Mouse (Mus musculus): ENCODE results near the gene Cdh4. TPM values are rescaled to one million over a fixed set of nuclear protein-coding genes. Genes with fewer than 3 reads are reported as not detected.

The Cdh4 gene
- total and polyA plus RNA-seq, 3 experiments = 0.05 TPM; not detected in 2

GRCm38 (mm10) chr2:179687243-179687681 is 245.0 kb downstream of the Cdh4 start:
- Histone ChIP-seq H3K36me3 (replicated peaks) (no peaks in the 10 kb centered on the region), H3K4me1 (ENCODE audit: insufficient read depth, low read depth, low read length) (no peaks in the 10 kb centered on the region), H3K4me3 (ENCODE audit: low read depth, low read length) (no peak overlapping the region), H3K9me3 (replicated peaks) (peaks cover 90% of the 10 kb centered on the region), H3K27me3 (ENCODE audit: insufficient read depth, low read length) (no peaks in the 10 kb centered on the region)
- DNase-seq (ENCODE audit: low spot score) = no peak
- ATAC-seq (ENCODE audit: extremely low read depth, insufficient number of reproducible peaks, low FRiP score, poor library complexity, severe bottlenecking) = no peak
- no peak for TF ChIP-seq TAL1 (conservative IDR thresholded peaks at IDR 0.05; ENCODE audit: low read depth, low read length)
- no peak for TF ChIP-seq CTCF (IDR thresholded peaks at IDR 0.05; ENCODE audit: low read depth, low read length)
- no peak for TF ChIP-seq GATA1 (IDR thresholded peaks at IDR 0.05; ENCODE audit: borderline replicate concordance, low read length)
- no peak for TF ChIP-seq POLR2AphosphoS5 (IDR thresholded peaks at IDR 0.05; ENCODE audit: insufficient replicate concordance, low read depth, low read length)
- no peak for TF ChIP-seq GATA2 (IDR thresholded peaks at IDR 0.05; ENCODE audit: borderline replicate concordance, low read depth, low read length)

GRCm38 (mm10) chr2:179688976-179689375 is 246.7 kb downstream of the Cdh4 start:
- H3K9me3 ChIP-seq (replicated peaks) = peaks cover 92% of the 10 kb centered on the region
- TF ChIP-seq POLR2AphosphoS5 (IDR thresholded peaks at IDR 0.05; ENCODE audit: insufficient replicate concordance, low read depth, low read length) (no peak), TAL1 (conservative IDR thresholded peaks at IDR 0.05; ENCODE audit: low read depth, low read length) (no peak), GATA1 (IDR thresholded peaks at IDR 0.05; ENCODE audit: borderline replicate concordance, low read length) (no peak), GATA2 (IDR thresholded peaks at IDR 0.05; ENCODE audit: borderline replicate concordance, low read depth, low read length) (no peak), CTCF (IDR thresholded peaks at IDR 0.05; ENCODE audit: low read depth, low read length) (no peak)

GRCm38 (mm10) chr2:179689761-179690160 is 247.5 kb downstream of the Cdh4 start:
- DNase-seq (ENCODE audit: low spot score) (no peak), ATAC-seq (ENCODE audit: extremely low read depth, insufficient number of reproducible peaks, low FRiP score, poor library complexity, severe bottlenecking) (no peak)
- Histone ChIP-seq H3K27me3 (ENCODE audit: insufficient read depth, low read length) (no peaks in the 10 kb centered on the region), H3K9me3 (replicated peaks) (peaks cover 92% of the 10 kb centered on the region), H3K36me3 (replicated peaks) (no peaks in the 10 kb centered on the region), H3K4me1 (ENCODE audit: insufficient read depth, low read depth, low read length) (no peaks in the 10 kb centered on the region), H3K4me3 (ENCODE audit: low read depth, low read length) (no peak overlapping the region)
- TF ChIP-seq GATA2 (IDR thresholded peaks at IDR 0.05; ENCODE audit: borderline replicate concordance, low read depth, low read length) = no peak
- no peak for TF ChIP-seq GATA1 (IDR thresholded peaks at IDR 0.05; ENCODE audit: borderline replicate concordance, low read length)
- TF ChIP-seq TAL1 (conservative IDR thresholded peaks at IDR 0.05; ENCODE audit: low read depth, low read length) = no peak
- TF ChIP-seq POLR2AphosphoS5 (IDR thresholded peaks at IDR 0.05; ENCODE audit: insufficient replicate concordance, low read depth, low read length) = no peak
- no peak for TF ChIP-seq CTCF (IDR thresholded peaks at IDR 0.05; ENCODE audit: low read depth, low read length)

More at GRCm38 (mm10) chr2:179688976-179689375, 246.7 kb downstream of the Cdh4 start:
- H3K4me1 ChIP-seq (ENCODE audit: insufficient read depth, low read depth, low read length) = no peaks in the 10 kb centered on the region
- no peak for DNase-seq (ENCODE audit: low spot score)
- no peaks in the 10 kb centered on the region for H3K36me3 ChIP-seq (replicated peaks)
- H3K27me3 ChIP-seq (ENCODE audit: insufficient read depth, low read length) = no peaks in the 10 kb centered on the region
- no peak for ATAC-seq (ENCODE audit: extremely low read depth, insufficient number of reproducible peaks, low FRiP score, poor library complexity, severe bottlenecking)
- H3K4me3 ChIP-seq (ENCODE audit: low read depth, low read length) = no peak overlapping the region

- Histone ChIP-seq H3K36me3 (replicated peaks) (no peaks in the 10 kb centered on the region), H3K4me1 (ENCODE audit: insufficient read depth, low read depth, low read length) (no peaks in the 10 kb centered on the region), H3K9me3 (replicated peaks) (peaks cover 90% of the 10 kb centered on the region), H3K27me3 (ENCODE audit: insufficient read depth, low read length) (no peaks in the 10 kb centered on the region), H3K4me3 (ENCODE audit: low read depth, low read length) (no peak overlapping the region)
- ATAC-seq (ENCODE audit: extremely low read depth, insufficient number of reproducible peaks, low FRiP score, poor library complexity, severe bottlenecking) (no peak), DNase-seq (ENCODE audit: low spot score) (no peak)
- TF ChIP-seq GATA1 (IDR thresholded peaks at IDR 0.05; ENCODE audit: borderline replicate concordance, low read length) (no peak), POLR2AphosphoS5 (IDR thresholded peaks at IDR 0.05; ENCODE audit: insufficient replicate concordance, low read depth, low read length) (no peak), GATA2 (IDR thresholded peaks at IDR 0.05; ENCODE audit: borderline replicate concordance, low read depth, low read length) (no peak), TAL1 (conservative IDR thresholded peaks at IDR 0.05; ENCODE audit: low read depth, low read length) (no peak), CTCF (IDR thresholded peaks at IDR 0.05; ENCODE audit: low read depth, low read length) (no peak)
Observed at GRCm38 (mm10) chr2:179690571-179690970, 248.3 kb downstream of the Cdh4 start.

- TF ChIP-seq GATA1 (IDR thresholded peaks at IDR 0.05; ENCODE audit: borderline replicate concordance, low read length) (no peak), TAL1 (conservative IDR thresholded peaks at IDR 0.05; ENCODE audit: low read depth, low read length) (no peak), POLR2AphosphoS5 (IDR thresholded peaks at IDR 0.05; ENCODE audit: insufficient replicate concordance, low read depth, low read length) (no peak), GATA2 (IDR thresholded peaks at IDR 0.05; ENCODE audit: borderline replicate concordance, low read depth, low read length) (no peak)
- H3K27me3 ChIP-seq (ENCODE audit: insufficient read depth, low read length) = no peaks in the 10 kb centered on the region
Observed at GRCm38 (mm10) chr2:179694936-179695335, 252.7 kb downstream of the Cdh4 start.

GRCm38 (mm10) chr2:179697601-179698000 is 255.4 kb downstream of the Cdh4 start:
- ATAC-seq (ENCODE audit: extremely low read depth, insufficient number of reproducible peaks, low FRiP score, poor library complexity, severe bottlenecking) (no peak), DNase-seq (ENCODE audit: low spot score) (no peak)
- no peaks in the 10 kb centered on the region for H3K4me1 ChIP-seq (ENCODE audit: insufficient read depth, low read depth, low read length)
- no peak for TF ChIP-seq GATA1 (IDR thresholded peaks at IDR 0.05; ENCODE audit: borderline replicate concordance, low read length)
- no peak for TF ChIP-seq POLR2AphosphoS5 (IDR thresholded peaks at IDR 0.05; ENCODE audit: insufficient replicate concordance, low read depth, low read length)
- no peak for TF ChIP-seq GATA2 (IDR thresholded peaks at IDR 0.05; ENCODE audit: borderline replicate concordance, low read depth, low read length)
- no peak for TF ChIP-seq CTCF (IDR thresholded peaks at IDR 0.05; ENCODE audit: low read depth, low read length)
- no peak for TF ChIP-seq TAL1 (conservative IDR thresholded peaks at IDR 0.05; ENCODE audit: low read depth, low read length)
- H3K4me3 ChIP-seq (ENCODE audit: low read depth, low read length) = no peak overlapping the region
- H3K27me3 ChIP-seq (ENCODE audit: insufficient read depth, low read length) = no peaks in the 10 kb centered on the region
- H3K36me3 ChIP-seq (replicated peaks) = no peaks in the 10 kb centered on the region
- H3K9me3 ChIP-seq (replicated peaks) = peaks cover 90% of the 10 kb centered on the region

More at GRCm38 (mm10) chr2:179694936-179695335, 252.7 kb downstream of the Cdh4 start:
- Histone ChIP-seq H3K4me1 (ENCODE audit: insufficient read depth, low read depth, low read length) (no peaks in the 10 kb centered on the region), H3K36me3 (replicated peaks) (no peaks in the 10 kb centered on the region), H3K9me3 (replicated peaks) (peaks cover 94% of the 10 kb centered on the region), H3K4me3 (ENCODE audit: low read depth, low read length) (no peak overlapping the region)
- DNase-seq (ENCODE audit: low spot score) (no peak), ATAC-seq (ENCODE audit: extremely low read depth, insufficient number of reproducible peaks, low FRiP score, poor library complexity, severe bottlenecking) (no peak)
